Mouse (Mus musculus) A20 (cell line): ENCODE measurements around the gene Ppp1r3g.

Experiments used
- DNase-seq: peaks from one replicate; pipeline ENCODE4 v3.0.0-alpha.2; 2011; ENCODE audit warnings: low read depth, low spot score

Gene Ppp1r3g

DNA sequence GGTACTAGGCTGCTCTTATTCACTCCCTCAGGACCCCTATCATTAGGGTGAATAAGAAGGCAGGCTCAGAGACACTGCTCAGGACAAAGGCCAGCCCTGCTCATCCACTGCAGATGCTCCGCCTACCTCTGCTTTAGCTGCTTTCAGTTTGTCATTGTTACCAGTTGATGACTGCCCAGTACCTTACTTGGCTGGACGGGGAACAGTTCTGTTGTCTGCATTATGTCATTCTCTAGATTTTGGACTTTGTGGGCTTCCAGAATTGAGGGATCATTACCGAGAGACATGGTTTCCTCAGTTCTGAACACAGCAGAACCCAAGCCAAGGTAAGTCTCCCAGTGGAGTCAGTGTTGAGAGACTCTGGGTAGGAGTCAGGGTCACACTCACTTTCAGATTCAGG is 36.6 kb downstream of the Ppp1r3g start:
- DNase-seq, result no peak

DNA sequence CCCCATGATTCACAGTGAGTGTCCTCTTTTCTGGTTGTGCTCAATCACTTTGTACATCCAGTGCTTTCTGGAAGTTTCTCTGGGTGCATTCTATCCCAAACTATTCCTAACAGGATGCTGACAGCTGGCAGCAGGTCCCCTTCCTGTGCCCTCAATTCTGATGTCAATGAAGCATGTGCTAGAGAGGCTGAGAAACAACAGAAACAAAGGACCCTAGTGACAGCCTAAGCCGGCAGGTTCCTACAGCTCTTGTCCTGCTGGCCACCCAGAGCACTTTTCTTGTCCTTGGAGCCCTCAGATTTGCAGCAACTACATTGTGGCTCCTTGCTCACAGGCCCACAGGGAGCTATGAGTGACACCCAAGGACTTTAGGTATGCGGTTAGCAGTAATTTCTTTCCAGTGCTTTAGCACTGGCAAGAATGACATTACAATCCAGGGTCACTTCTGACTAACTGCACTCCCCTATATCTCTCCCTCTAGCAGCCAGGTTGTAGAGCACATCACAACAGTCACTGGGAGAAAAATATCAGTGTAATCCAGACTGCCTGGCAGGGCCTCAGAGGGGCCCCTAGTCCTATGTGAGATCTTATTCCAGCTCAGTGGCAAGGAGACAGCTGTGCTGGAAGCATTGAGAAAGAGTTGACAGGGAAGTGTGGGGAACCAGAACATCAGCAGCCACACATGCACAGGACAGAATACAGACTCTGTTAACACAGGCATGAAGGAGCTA is 37.2 kb downstream of the Ppp1r3g start:
- no peak for DNase-seq

DNA sequence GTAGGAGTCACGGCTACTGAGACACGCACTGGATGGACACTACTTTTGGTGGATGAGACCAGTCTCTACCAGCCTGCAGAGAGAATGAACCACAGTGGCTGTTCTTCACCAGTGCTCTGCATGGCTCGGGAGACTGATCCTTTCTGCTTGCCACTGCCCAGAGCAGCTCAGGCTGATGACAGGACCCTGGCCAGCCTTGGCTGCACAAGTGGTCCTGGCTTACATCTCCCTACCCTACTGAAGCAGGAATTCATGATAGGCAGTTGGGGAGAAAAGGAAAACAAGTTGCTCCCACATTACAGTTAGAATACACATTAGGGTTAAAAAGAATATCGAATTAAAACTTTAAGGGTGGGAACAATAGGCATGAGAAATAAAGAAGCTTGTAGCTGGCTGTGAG is 39.0 kb downstream of the Ppp1r3g start:
- no peak for DNase-seq

DNA sequence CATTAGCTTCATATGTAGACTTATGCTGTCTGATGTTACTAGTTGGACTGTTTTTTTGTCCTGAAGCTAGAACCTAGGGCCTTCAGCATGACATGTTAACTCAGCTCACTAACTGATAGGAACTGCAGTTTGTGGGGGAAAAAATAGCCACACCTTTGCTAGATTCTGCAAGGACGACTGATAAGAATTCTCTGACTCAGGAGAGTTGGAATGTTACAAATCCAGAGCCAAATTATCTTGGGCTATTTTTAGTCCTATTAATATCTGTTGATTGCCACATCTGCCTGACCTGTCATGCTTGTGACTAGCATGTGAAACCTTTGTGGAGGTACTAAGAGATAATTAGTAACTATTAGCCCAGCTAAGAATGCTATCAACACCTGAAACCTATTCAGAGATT is 42.2 kb downstream of the Ppp1r3g start:
- no peak for DNase-seq

DNA sequence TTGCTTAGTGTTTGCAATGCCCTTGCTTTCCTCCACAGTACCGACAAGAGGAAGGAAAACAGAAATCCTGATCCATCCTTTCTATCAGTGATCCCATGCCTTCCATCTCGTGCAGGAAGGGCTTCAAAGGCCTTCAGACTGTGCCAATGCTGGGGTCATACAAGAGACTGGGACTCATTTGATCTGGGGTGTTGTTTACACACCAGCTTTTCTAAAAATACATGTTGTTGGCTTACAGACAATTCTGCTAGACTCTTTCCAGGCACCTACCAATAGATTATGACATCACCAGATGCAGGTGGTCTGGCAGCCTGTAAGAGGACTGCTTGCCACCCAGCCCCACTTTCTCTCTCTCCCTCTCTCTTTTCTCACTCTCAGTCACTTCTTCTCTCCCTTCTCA is 51.3 kb downstream of the Ppp1r3g start:
- DNase-seq, result no peak

DNA sequence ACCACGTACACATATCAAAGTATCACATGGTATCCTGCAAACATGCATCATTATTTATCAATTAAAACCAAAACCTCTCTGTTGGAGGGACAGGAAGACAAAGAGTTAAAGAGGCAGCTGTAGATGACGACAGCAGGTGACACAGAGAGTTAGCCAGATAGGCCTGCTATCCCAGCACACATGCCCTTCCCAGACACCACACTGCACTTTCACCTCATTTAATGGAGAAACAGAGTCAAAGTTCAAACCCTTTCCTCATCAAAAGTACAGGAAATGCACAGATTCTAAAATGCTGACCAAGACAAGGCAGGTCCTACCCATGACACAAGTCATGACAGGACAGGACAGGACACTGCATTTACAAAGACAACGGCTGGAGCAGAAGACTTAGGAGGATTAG is 57.0 kb downstream of the Ppp1r3g start:
- DNase-seq, result no peak

DNA sequence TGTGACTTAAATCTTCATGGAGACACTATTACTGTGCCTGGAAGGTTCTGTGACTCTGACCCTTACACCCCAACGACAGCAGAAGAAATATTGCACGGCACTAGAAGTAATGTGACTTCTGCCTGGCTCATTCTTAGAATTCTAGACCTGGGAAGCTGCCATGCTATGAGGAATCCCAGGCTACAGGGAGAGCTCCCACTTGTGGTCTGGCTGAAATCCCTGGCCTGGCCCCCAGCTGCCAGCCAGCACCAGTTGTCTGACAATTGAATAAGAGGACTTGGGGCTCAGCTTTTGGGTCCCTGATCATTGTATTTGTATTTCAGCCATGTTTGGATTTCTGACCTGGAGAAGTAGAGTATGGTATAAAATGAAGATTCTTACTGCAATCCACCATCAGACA is 59.4 kb downstream of the Ppp1r3g start:
- no peak for DNase-seq

DNA sequence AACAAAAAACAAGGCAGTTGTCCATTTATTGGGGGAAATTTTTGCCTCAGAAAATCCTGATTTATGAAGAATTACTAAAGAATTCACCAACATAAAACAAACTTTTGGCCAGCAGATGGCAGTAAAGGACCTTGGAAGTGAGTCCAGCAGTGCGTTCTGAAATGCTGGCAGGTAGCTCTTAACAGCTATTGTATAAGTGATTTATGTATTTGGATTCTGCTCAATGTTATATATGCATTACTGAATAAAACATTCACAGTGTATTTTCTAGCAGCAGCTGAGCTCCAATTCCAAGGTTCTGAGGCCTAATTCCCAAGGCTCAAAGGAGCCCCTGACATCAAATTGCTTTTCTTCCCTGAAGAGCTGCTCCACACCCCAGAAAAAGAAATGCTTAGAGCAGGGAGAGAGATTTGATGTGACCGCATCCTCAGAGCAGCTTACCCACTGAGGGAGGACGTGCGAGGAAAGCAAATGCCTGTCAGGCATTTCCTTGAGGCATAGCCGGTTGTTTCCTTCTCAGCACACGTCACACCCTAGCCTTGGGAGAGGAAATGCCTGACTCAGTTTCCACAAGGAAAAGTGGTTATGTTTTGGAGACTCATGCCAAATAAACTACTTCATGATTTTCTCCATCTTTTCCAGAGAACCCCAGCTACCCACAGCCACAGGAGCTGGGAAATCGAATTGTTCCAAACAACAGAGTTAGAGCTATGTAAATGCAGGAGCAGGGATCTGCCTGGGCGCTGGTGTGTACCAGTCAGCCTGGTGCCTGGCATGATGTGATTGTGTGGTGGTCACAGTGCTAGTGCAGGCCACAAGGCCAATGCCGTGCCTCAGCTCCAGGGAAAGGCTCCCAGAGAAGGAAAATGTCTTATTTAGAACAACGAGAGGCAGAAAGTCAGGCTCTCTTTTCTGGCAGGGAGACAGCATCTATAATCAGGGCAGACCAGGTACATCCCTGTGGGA is 61.0 kb downstream of the Ppp1r3g start:
- peak; percentile 73 for DNase-seq
